In genomic region chr17:83001567-83001966, GRCm38 (mm10) we compare ENCODE assay signal across 8 mouse cellular contexts.
DNase-seq lines count a peak whose midpoint lies in the region; ATAC-seq and TF ChIP-seq lines count a peak whose summit lies in the region.

No protein-coding gene starts in this region.

- H3K9me3 ChIP-seq in limb, embryonic 14.5 days (ENCODE audit: control insufficient read depth, low read length) = no peaks in the 10 kb centered on the region

- TF ChIP-seq POLR2A in limb, embryonic 14.5 days (IDR thresholded peaks at IDR 0.05; ENCODE audit: borderline replicate concordance, extremely low read depth, insufficient read depth, insufficient read length) = no peak

- H3K36me3 ChIP-seq in limb, embryonic 14.5 days (ENCODE audit: control insufficient read depth, insufficient read depth, low read length) = no peaks in the 10 kb centered on the region

- H3K4me1 ChIP-seq in limb, embryonic 14.5 days (ENCODE audit: control insufficient read depth, insufficient read depth, low read length) = no peaks in the 10 kb centered on the region

- no peak overlapping the region for H3K27ac ChIP-seq in limb, embryonic 14.5 days (replicated peaks; ENCODE audit: low read depth, low read length)

- H3K27me3 ChIP-seq in limb, embryonic 14.5 days (ENCODE audit: control insufficient read depth, insufficient read depth, low read length) = no peaks in the 10 kb centered on the region

- H3K4me2 ChIP-seq in limb, embryonic 14.5 days (replicated peaks; ENCODE audit: low read depth, low read length, severe bottlenecking) = no peak overlapping the region

- ATAC-seq in limb, embryonic 14.5 days (ENCODE audit: low FRiP score, low read depth) = no peak
- no peak for ATAC-seq in cerebellum, adult (ENCODE audit: insufficient number of reproducible peaks, low FRiP score, low TSS enrichment)

- peak; percentile 47 to 51 for DNase-seq in cerebellum, postnatal 10 days
- no peak for DNase-seq in cerebellum, postnatal 4 days (ENCODE audit: low spot score in 2 of 2)
- DNase-seq in urinary bladder, postnatal 25 days (ENCODE audit: low spot score) = peak; percentile 19
- no peak for DNase-seq in urinary bladder, postnatal 4 days (ENCODE audit: low spot score in 2 of 2)
- peak; percentile 70 for DNase-seq in limb, embryonic 14.5 days (ENCODE audit: low spot score)
- no peak for DNase-seq in right cerebral cortex, postnatal 4 days
- DNase-seq in thymus, postnatal 36 days = no peak

- no peak overlapping the region for H3K4me3 ChIP-seq in limb, embryonic 14.5 days (replicated peaks; ENCODE audit: low read length)

- H3K9ac ChIP-seq in limb, embryonic 14.5 days (ENCODE audit: low read depth, low read length, severe bottlenecking) = no peak overlapping the region

- 7% methylated on average over 2 of the region's 2 CpGs for WGBS in limb, embryonic 14.5 days

Comparison
In these comparisons a context has a peak if more than half of its experiments do, and no peak if none do; other contexts are left out.
1. DNase-seq: peak in cerebellum, postnatal 10 days (2 of 2), urinary bladder, postnatal 25 days (single experiment) and limb, embryonic 14.5 days (single experiment); none in cerebellum, postnatal 4 days (0 of 2), urinary bladder, postnatal 4 days (0 of 2), right cerebral cortex, postnatal 4 days (single experiment) and thymus, postnatal 36 days (0 of 2).